Mouse (Mus musculus) subcutaneous adipose tissue, adult 2 months (tissue): ENCODE results near the gene Bcat2. TPM values are rescaled to one million over a fixed set of nuclear protein-coding genes. Genes with fewer than 3 reads are reported as not detected.

Experiments used
- polyA plus RNA-seq: library from polyadenylated mRNA; depleted of rRNA; stranded (reverse); fragments of >200 nt; gene quantifications from 2 replicates; pipeline ENCODE4 v1.2.3, GENCODE M21; 2012; ENCODE audit warnings: low replicate concordance; rRNA removed

Bcat2 gene
- polyA plus RNA-seq: 143 and 215 TPM in 2 replicates

DNA sequence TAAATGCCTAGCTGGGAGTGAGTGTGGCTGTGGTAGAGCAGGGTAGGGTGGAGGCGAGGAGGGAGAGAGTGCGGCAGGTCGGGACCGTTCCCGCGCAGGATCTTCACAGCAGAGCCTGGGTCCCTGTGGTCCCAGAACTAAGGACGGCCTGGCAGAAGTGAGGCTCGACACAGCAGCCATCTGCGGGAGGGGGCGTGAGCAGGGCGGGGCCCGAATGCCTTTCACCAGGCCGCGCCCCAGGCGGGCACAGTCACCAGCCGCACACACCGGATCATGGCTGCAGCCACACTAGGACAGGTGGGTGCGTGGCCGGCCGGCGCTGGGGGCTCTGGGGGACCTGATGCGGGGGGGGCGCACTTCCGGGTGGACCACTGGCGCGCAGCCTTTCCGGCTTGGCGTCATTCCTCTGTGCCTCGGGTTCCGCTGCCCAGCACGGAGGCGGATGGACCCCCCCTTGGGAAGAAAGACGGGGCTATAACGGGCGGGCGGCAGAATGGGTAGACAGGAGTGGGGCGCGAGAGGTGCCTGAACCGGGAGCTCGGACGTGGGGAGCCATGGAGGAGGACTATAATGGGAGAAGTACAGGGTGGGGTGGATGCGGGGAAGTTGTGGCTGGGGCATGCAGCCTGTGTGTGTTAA is at the start of gene Bcat2:
Gene Bcat2 (plus strand): TSS at position 51 of the 639 bp plus-strand sequence.

DNA sequence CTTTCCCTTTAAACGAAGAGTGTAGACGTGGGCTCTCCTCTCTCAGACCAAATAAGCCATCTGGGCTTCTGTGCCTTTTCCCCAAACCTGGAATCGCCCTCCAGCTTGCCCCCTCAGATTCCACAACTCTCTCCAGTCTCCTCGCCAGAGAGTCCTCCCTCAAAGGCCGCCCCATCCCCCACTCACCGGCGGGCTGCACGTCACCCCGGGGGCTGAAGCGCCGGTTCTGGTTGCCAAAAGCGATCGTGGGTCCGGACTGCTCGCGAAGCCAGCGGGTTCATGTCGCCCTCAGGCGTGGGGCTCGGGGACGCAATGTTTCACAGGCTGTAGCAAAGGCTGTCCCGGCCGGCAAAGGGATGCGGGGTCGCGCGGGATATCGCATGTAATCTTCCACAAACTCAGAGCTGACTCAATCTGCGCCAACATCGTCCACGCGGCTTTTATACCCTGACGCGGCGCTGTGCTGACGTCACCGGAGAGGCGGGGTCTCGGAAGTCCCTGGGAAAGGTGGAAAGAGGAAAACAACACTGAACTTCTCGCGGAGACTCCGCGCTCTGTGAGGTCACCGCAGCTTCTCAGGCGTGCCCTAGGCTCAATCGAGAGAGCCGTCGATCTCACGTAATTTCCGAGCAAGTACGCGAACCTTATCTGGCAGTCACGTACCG is 44.0 kb upstream of the Bcat2 start, which contains the start of the genes Ppp1r15a and Plekha4:
Gene Ppp1r15a (minus strand): TSS at position 460 of the 665 bp plus-strand sequence.
Gene Plekha4 (plus strand): TSS at position 522 of the 665 bp plus-strand sequence.

DNA sequence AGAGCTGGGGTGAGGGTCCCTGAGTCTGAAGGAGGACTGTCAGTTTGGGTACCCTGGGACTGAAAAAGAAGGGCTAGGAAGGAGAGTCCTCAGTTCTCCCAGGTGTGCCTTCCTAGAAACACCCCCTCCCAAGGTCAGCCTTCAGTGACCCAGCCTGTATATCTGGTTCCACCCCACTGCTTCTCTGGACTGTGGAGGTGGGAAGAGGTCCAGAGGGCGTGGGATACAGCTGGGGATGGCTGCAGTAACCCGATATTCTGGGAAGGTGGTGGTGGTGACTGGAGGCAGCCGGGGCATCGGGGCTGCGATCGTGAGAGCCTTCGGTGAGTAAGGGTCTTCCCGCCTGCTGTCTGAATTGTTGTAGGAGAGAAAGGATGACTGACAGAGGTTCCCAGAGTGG is 15.2 kb upstream of the Bcat2 start, which contains the start of gene Hsd17b14:
Gene Hsd17b14 (plus strand): TSS at position 150 of the 400 bp plus-strand sequence.

DNA sequence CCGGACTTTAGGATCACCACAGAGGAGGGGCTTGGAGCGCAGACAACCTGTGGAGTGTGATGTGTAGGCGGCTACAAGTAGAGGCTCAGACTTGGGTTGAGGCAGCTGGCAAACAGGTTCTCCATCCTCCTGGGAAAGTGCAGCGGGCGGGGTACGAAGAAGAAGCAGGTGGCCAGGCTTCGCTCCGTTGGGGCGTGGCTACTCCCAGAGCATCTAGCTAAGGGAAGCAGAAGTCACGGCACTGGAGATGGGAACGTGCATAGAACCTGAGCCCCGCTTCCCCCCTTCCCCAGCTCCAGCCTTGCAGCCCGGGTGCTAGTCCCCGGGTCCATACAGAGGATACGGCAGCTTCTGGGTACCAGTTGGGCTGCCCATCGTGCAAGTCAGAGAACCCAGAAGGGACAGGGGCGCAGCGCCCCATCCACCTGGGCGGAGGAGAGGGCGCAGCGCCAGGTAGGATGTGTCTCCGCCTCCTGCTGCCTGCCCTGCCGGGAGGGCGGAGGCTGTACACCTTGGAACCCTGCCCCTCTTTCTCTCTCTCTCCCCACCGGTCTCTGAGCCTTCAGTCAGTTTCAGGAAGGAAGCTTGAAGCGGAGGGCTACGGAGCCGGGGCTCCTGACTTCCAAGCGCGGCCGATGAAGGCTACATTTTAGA is 47.2 kb downstream of the Bcat2 start, which contains the start of gene Fut1:
Gene Fut1 (plus strand): TSS at position 248 of the 654 bp plus-strand sequence.

DNA sequence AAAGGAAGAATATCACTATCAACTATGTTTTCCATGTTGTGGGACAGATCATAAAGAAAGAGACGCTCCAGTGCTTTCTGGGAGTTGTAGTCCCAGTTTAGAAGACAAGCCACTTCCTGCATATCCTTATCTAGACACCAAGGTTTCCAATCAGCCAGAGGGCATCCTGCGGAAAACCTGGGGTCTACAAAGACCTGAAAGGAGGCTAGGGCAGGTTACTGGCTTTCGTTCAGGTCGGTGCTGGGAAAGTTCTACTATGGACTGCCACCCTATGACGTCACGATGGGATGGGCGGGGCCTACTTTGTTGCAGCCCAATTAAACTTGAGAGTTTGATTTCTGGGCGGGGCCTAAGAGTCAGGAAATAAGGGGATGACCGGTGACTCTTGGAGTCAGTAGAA is 51.5 kb downstream of the Bcat2 start, which contains the start of gene Izumo1:
Gene Izumo1 (plus strand): TSS at position 369 of the 400 bp plus-strand sequence.

DNA sequence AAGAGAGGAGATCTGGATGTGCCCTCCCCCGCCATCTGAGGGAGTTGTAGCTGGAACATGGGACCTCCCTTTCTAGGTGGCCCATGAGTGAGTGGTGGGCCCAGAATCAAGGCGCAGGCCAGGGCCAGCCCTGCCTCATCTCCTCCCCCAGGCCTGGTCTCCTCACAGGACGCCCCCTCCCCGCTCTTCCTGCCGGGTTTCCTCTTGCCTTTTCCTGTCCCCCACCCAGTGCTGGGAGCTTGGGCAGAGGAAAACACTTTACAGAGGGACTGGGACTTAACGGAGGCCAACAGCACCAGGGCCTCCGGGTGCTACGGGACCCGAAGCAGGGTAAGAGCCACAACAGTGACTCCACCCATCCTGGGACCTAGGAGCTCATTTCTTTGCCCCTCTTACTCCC is 57.3 kb downstream of the Bcat2 start, which contains the start of gene Rasip1:
Gene Rasip1 (plus strand): TSS at position 228 of the 400 bp plus-strand sequence.

Other genes starting within 250 kb of the Bcat2 start
- 20.9 and 38.3 TPM in 2 replicates for gene Trpm4, start 236.4 kb upstream of the Bcat2 start, polyA plus RNA-seq
- 0.30 and 1.2 TPM in 2 replicates for gene Hrc, start 234.9 kb upstream of the Bcat2 start, polyA plus RNA-seq
- gene Ppfia3, start 203.1 kb upstream of the Bcat2 start, polyA plus RNA-seq: 2.0 and 2.5 TPM in 2 replicates
- gene Lin7b, start 199.6 kb upstream of the Bcat2 start, polyA plus RNA-seq: 4.4 and 34.4 TPM in 2 replicates
- 195 and 299 TPM in 2 replicates for gene Snrnp70, start 174.4 kb upstream of the Bcat2 start, polyA plus RNA-seq
- gene Kcna7, start 164.5 kb upstream of the Bcat2 start, polyA plus RNA-seq: 0.07 and 0.18 TPM in 2 replicates
- 0.13 and 1.2 TPM in 2 replicates for gene Ntf5, start 156.5 kb upstream of the Bcat2 start, polyA plus RNA-seq
- gene Lhb, start 149.3 kb upstream of the Bcat2 start, polyA plus RNA-seq: not detected in 2 replicates
- gene Gys1, start 135.3 kb upstream of the Bcat2 start, polyA plus RNA-seq: 95.5 and 128 TPM in 2 replicates
- gene Ruvbl2, start 132.1 kb upstream of the Bcat2 start, polyA plus RNA-seq: 41.3 and 83.3 TPM in 2 replicates
- 2,999 and 3,958 TPM in 2 replicates for gene Ftl1, start 110.3 kb upstream of the Bcat2 start, polyA plus RNA-seq
- 94.4 and 133 TPM in 2 replicates for gene Bax, start 103.3 kb upstream of the Bcat2 start, polyA plus RNA-seq
- gene Tulp2, start 88.3 kb upstream of the Bcat2 start, polyA plus RNA-seq: 0.20 and 0.76 TPM in 2 replicates
- 5.0 and 20.5 TPM in 2 replicates for gene Gm45808, start 83.3 kb upstream of the Bcat2 start, polyA plus RNA-seq
- gene Dhdh, start 81.3 kb upstream of the Bcat2 start, polyA plus RNA-seq: 21.6 and 53.7 TPM in 2 replicates
- 427 and 466 TPM in 2 replicates for gene Nucb1, start 59.7 kb upstream of the Bcat2 start, polyA plus RNA-seq
- 26.7 and 32.6 TPM in 2 replicates for gene Ppp1r15a, start 43.9 kb upstream of the Bcat2 start, polyA plus RNA-seq
- gene Plekha4, start 43.8 kb upstream of the Bcat2 start, polyA plus RNA-seq: 12.8 and 21.4 TPM in 2 replicates
- 3.1 and 7.0 TPM in 2 replicates for gene Hsd17b14, start 15.3 kb upstream of the Bcat2 start, polyA plus RNA-seq
- 0.78 and 1.8 TPM in 2 replicates for gene Fgf21, start 45.3 kb downstream of the Bcat2 start, polyA plus RNA-seq
- 0.07 and 0.24 TPM in 2 replicates for gene Fut1, start 47.1 kb downstream of the Bcat2 start, polyA plus RNA-seq
- gene Izumo1, start 51.7 kb downstream of the Bcat2 start, polyA plus RNA-seq: 0.41 and 1.0 TPM in 2 replicates
- 38.6 and 65.4 TPM in 2 replicates for gene Rasip1, start 57.3 kb downstream of the Bcat2 start, polyA plus RNA-seq
- 7.2 and 11.2 TPM in 2 replicates for gene Mamstr, start 69.8 kb downstream of the Bcat2 start, polyA plus RNA-seq
- gene Fut2, start 96.2 kb downstream of the Bcat2 start, polyA plus RNA-seq: 0.03 and 21.7 TPM in 2 replicates
- gene Ntn5, start 113.9 kb downstream of the Bcat2 start, polyA plus RNA-seq: not detected in 2 replicates
- 0.23 and 0.30 TPM in 2 replicates for gene Sec1, start 124.2 kb downstream of the Bcat2 start, polyA plus RNA-seq
- 17.8 and 42.8 TPM in 2 replicates for gene Car11, start 129.7 kb downstream of the Bcat2 start, polyA plus RNA-seq
- 63.6 and 77.9 TPM in 2 replicates for gene Dbp, start 134.9 kb downstream of the Bcat2 start, polyA plus RNA-seq
- gene Rpl18, start 145.3 kb downstream of the Bcat2 start, polyA plus RNA-seq: 753 and 1,942 TPM in 2 replicates
- gene Sphk2, start 147.8 kb downstream of the Bcat2 start, polyA plus RNA-seq: 36.9 and 48.7 TPM in 2 replicates
- gene Fam83e, start 151.1 kb downstream of the Bcat2 start, polyA plus RNA-seq: 0.42 and 0.51 TPM in 2 replicates
- not detected in 2 replicates for gene Spaca4, start 155.7 kb downstream of the Bcat2 start, polyA plus RNA-seq
- gene Lmtk3, start 213.6 kb downstream of the Bcat2 start, polyA plus RNA-seq: 0.63 and 25.3 TPM in 2 replicates
- 0.23 and 2.8 TPM in 2 replicates for gene Sult2b1, start 214.5 kb downstream of the Bcat2 start, polyA plus RNA-seq
- gene Cyth2, start 244.4 kb downstream of the Bcat2 start, polyA plus RNA-seq: 51.8 and 57.9 TPM in 2 replicates